Mouse (Mus musculus): ENCODE measurements around the gene Hist1h2bb.
"Not testable (repeated sequence)": the region's sequence is repeated elsewhere in the genome, so short reads cannot be mapped to it uniquely, and the experiment has no call there.

Gene Hist1h2bb

GRCm38 (mm10) chr13:23749563-23750121 is 3.1 kb downstream of the Hist1h2bb start:
- no peak for DNase-seq (ENCODE audit: low spot score in 2 of 2)

GRCm38 (mm10) chr13:23750839-23751477 is 4.4 kb downstream of the Hist1h2bb start, which contains the start of gene Hist1h2ab:
Hist1h2ab (plus strand) TSS chr13:23751126.
- peak in 1 of 2 experiments; percentile 51 for DNase-seq (ENCODE audit: low spot score in 2 of 2)

DNA sequence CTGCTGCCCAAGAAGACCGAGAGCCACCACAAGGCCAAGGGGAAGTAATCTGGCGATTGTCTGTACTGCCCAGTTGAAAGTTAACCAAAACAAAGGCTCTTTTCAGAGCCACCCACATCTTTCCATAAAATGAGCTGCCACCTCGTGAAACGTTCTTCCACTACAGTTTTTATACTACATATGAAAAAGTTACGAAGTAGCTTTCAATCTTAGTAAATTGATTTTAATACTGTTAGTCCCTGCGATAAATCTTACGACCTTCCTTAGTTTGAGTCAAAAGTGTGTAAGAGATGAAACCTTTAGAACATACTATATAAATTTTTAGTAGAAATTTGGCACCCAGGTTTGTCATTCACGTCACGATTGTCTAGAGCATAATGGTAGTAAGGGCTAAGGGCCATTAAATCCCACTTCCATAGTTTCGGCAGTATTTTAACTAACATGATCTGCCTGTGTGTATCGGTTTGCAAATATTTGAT is 5.0 kb downstream of the Hist1h2bb start:
- no peak for DNase-seq (ENCODE audit: low spot score in 2 of 2)

DNA sequence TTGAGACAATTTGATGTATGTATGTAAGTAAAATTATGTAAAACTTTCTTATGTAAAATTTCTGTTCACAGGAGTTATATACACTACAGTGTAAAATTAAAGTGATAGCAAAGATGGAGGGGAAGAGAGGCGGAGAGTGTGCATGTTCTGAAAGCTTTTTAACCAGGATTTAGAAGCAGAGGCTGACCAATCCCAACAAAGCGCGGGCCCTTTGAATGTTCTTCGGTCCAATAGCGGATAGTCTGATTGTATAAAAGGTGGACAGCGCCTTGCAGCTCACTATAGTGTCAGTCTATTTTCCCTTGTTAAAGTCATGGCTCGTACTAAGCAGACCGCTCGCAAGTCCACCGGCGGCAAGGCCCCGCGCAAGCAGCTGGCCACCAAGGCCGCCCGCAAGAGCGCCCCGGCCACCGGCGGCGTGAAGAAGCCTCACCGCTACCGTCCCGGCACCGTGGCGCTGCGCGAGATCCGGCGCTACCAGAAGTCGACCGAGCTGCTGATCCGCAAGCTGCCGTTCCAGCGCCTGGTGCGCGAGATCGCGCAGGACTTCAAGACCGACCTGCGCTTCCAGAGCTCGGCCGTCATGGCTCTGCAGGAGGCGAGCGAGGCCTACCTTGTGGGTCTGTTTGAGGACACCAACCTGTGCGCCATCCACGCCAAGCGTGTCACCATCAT is 5.7 kb downstream of the Hist1h2bb start, which contains the start of gene Hist1h3b:
Gene Hist1h3b (plus strand): TSS at position 201 of the 675 bp plus-strand sequence.
- peak; percentile 80 to 85 for DNase-seq (ENCODE audit: low spot score in 2 of 2)

- DNase-seq (ENCODE audit: low spot score in 2 of 2): no peak
These were observed 6.2 kb downstream of the Hist1h2bb start for GRCm38 (mm10) chr13:23752742-23753172.

DNA sequence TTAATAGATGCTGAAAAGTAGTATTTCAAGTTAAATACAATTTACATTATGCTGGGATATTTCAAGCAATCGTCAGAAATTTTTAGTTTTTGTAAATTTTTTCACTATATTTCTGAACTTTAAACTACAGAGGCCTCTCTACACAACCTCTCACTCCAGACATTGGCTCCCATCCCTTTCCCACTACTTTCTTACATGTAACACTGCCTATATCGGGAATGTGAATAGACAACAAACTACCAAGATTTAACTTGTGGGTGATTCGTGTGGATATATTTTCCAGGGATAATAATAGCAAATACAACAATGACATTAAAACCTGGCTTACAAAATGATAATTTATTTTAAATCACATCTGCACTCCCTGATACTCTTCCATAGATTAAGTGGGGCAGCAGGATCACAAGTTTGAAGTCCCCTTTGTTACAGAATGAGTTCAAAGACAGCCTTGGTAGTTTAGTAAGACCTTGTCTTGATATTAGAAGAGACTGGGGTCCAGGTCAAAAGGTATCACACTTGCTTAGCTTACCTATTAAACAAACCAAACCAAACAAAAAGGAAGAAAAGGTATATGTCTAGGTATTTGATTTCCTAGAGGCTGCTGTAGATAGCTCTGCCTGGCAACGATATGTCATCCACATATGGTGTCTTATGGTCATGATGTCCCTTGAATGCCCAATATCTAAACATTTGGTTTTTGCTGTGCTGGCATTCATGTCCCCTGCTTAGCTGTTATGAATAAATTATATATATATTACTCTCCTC is 7.0 kb downstream of the Hist1h2bb start:
- no peak for DNase-seq (ENCODE audit: low spot score in 2 of 2)

GRCm38 (mm10) chr13:23755000-23755399 is 8.5 kb downstream of the Hist1h2bb start:
- no peak for DNase-seq (ENCODE audit: low spot score in 2 of 2)

DNA sequence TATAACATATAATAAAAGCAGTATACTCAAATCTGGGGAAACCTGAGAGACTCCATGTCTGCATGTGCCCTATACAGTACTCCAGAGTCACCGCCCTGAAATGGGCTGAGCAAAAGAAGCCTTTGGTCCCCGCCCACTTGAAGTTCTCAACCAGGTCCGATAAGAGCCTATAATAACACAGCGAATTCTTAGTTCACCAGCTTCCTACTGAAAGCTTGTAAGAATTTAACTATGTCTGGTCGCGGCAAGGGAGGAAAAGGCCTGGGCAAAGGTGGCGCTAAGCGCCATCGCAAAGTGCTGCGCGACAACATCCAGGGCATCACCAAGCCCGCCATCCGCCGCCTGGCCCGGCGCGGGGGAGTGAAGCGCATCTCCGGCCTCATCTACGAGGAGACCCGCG is 10.3 kb downstream of the Hist1h2bb start, which contains the start of gene Hist1h4b:
Gene Hist1h4b (plus strand): TSS at position 224 of the 400 bp plus-strand sequence.
- DNase-seq (ENCODE audit: low spot score in 2 of 2): peak in 1 of 2 experiments; percentile 75

- DNase-seq (ENCODE audit: low spot score in 2 of 2): no peak
These were observed 10.8 kb downstream of the Hist1h2bb start for GRCm38 (mm10) chr13:23757211-23757773.

DNA sequence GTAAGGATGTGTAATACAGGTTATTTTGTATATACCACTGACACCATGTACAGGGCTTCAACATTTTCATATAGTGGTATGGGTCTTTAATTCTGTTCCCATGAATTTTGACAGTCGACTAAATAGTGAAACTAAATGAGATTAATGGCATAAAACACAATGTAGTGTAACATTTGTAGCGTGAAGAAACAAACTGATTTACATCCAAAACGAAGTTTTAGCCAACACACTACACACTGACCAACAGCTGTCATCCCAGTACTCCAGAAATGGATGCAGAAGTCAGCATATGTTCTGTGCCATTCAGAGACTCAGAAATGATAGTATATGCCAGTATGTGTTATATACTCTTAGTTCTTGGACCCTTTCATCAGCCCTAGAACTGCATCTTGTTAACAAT is 11.4 kb downstream of the Hist1h2bb start:
- no peak for DNase-seq (ENCODE audit: low spot score in 2 of 2)

GRCm38 (mm10) chr13:23759251-23759771 is 12.8 kb downstream of the Hist1h2bb start:
- DNase-seq (ENCODE audit: low spot score in 2 of 2): no peak

GRCm38 (mm10) chr13:23759916-23760239 is 13.3 kb downstream of the Hist1h2bb start:
- no peak for DNase-seq (ENCODE audit: low spot score in 2 of 2)

DNA sequence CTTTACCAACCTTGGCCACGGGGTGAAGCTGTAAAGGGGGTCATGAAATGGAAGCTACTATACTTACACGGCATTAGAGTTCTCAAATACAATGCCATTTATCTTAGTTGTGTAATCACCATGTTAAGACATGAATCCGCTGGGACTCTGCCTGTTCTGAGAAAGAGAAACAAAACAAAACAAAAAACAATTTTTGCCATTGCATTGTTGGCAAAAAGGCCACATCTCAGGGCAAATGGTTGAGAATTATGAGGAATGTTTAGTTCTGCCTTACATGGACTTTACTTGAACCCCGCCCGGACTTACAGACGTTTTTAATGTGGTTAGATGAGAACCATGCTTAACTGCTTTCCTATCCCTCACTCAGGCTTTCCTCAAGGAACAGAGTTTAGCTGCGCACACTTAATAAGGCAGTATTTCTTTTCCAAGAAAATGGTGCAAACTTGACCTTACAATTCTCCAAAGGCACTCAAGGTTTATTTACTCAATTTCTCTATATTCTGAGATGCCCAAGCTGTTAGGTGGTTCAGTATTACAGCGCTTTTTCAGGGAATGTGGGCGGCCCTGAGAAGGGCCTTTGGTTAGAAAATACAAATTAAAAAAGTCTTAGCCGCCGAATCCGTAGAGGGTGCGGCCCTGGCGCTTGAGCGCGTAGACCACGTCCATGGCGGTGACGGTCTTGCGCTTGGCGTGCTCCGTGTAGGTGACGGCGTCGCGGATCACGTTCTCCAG is 13.9 kb downstream of the Hist1h2bb start:
- DNase-seq (ENCODE audit: low spot score in 2 of 2): no peak

- DNase-seq (ENCODE audit: low spot score in 2 of 2): peak; percentile 95 to 98
These were observed 14.7 kb downstream of the Hist1h2bb start, which contains the start of gene Hist1h4a for GRCm38 (mm10) chr13:23760972-23761864. Hist1h4a (minus strand) TSS chr13:23761230.

DNA sequence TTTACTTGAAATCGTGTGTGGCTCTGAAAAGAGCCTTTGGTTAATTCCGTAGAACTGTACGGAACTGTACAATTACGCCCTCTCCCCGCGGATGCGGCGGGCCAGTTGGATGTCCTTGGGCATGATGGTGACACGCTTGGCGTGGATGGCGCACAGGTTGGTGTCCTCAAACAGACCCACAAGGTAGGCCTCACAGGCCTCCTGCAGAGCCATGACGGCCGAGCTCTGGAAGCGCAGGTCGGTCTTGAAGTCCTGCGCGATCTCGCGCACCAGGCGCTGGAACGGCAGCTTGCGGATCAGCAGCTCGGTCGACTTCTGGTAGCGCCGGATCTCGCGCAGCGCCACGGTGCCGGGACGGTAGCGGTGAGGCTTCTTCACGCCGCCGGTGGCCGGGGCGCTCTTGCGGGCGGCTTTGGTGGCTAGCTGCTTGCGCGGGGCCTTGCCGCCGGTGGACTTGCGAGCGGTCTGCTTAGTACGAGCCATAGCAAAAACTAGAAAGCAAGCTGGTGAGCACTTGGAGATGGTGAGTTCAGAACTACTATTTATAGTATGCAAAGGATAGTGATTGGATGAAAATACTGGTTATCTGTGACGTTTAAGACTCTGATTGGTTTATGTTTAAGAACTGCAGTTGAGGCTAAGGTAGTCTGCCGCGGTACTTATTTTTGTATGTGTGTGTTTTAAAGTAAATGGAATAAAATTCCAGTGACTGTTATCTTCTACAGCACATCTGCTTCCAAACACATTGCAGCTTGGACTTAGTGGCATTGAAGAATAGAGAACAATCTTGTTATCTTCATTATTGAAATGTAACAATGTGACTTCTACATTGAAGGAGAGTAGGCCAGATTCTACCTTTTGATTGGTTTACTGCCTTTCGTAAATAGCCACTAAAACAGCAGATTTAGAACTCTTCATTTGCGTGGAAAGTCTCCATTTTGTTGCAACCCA is 15.6 kb downstream of the Hist1h2bb start, which contains the start of gene Hist1h3a:
Gene Hist1h3a (minus strand): TSS at position 516 of the 951 bp plus-strand sequence.
- DNase-seq (ENCODE audit: low spot score in 2 of 2): not testable (repeated sequence)

GRCm38 (mm10) chr13:23763242-23763585 is 16.7 kb downstream of the Hist1h2bb start:
- no peak for DNase-seq (ENCODE audit: low spot score in 2 of 2)

GRCm38 (mm10) chr13:23763586-23764323 is 17.2 kb downstream of the Hist1h2bb start, which contains the start of gene Hist1h1a:
Hist1h1a (plus strand) TSS chr13:23763666.
- DNase-seq (ENCODE audit: low spot score in 2 of 2): peak; percentile 61 to 76
